In the genomic region with DNA sequence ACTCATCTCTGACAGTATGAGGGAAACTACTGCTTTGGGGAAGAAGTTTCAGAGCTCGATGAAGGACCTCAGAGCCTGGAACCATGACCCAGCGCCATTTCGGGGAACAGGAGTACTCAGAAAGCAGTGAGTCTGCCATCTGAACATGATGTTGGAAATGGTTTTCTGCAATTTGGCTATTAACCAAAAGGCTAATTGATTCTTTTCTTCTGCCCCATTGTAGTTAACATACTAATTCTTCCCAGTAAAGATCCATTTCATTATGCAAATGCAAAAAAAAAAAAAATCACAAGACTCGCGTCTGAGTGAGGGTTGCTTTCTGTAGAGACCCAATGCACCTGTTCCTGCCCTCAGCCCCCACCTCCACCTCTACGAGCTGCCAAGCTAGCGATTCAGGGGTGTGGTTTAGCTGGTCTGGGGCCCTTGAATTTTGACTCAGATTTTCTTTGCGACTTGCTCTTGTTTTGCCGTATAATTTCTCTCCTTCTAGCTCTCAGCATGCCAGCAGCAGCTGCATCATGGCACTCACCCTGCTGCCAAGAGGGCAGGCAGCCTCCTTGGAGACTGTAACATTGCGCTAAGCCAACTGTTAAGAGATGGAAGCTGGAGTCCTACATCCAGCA, we compare ENCODE assay signal across 7 mouse cellular contexts.
A peak's percentile ranks its signal among the peaks of the same experiment; 100 is the strongest.
DNase-seq lines count a peak whose midpoint lies in the region; ATAC-seq and TF ChIP-seq lines count a peak whose summit lies in the region.

No protein-coding gene starts in this region.

- H3K4me1 ChIP-seq in limb, embryonic 14.5 days (ENCODE audit: control insufficient read depth, insufficient read depth, low read length): peaks cover 16% of the 10 kb centered on the region; the same call in 1 of the 2 replicates
- peaks cover 17% of the 10 kb centered on the region; the same call in 1 of the 2 replicates for H3K4me1 ChIP-seq in limb, embryonic 10.5 days
- H3K4me1 ChIP-seq in kidney, adult 2 months (ENCODE audit: control insufficient read depth, insufficient read depth, low read length): peaks cover 2% of the 10 kb centered on the region; the same call in 1 of the 2 replicates

- DNase-seq in limb, embryonic 14.5 days (ENCODE audit: low spot score): no peak
- DNase-seq in limb, embryonic 10.5 days (ENCODE audit: low spot score): no peak
- DNase-seq in cerebellum, adult 18-20 months: peak; percentile 39 to 44
- DNase-seq in gastrocnemius, postnatal 25 days: peak; percentile 54
- peak; percentile 78 for DNase-seq in thymus, postnatal 14 days
- no peak for DNase-seq in spleen, postnatal 36 days (ENCODE audit: low spot score in 2 of 2)
- no peak for DNase-seq in kidney, adult 2 months

- no peaks in the 10 kb centered on the region for H3K27me3 ChIP-seq in limb, embryonic 14.5 days (ENCODE audit: control insufficient read depth, insufficient read depth, low read length)
- H3K27me3 ChIP-seq in limb, embryonic 10.5 days (ENCODE audit: low read depth, poor library complexity, severe bottlenecking): no peaks in the 10 kb centered on the region
- no peaks in the 10 kb centered on the region for H3K27me3 ChIP-seq in kidney, adult 2 months (replicated peaks; ENCODE audit: control insufficient read depth, insufficient read depth, low read length)

- ATAC-seq in limb, embryonic 14.5 days (ENCODE audit: low FRiP score, low read depth): peak; percentile 23; the same call in 1 of the 2 replicates

- 71% methylated on average over 10 of the region's 10 CpGs for WGBS in limb, embryonic 14.5 days
- WGBS in limb, embryonic 10.5 days: 84% methylated on average over 10 of the region's 10 CpGs
- WGBS in kidney, adult 2 months: 73% methylated on average over 10 of the region's 10 CpGs

- TF ChIP-seq CTCF in kidney, adult 2 months (conservative IDR thresholded peaks at IDR 0.05; ENCODE audit: insufficient read depth, insufficient read length, low read depth, low read length): no peak

- no peak for TF ChIP-seq POLR2A in limb, embryonic 14.5 days (IDR thresholded peaks at IDR 0.05; ENCODE audit: borderline replicate concordance, extremely low read depth, insufficient read depth, insufficient read length)
- TF ChIP-seq POLR2A in kidney, adult 2 months (IDR thresholded peaks at IDR 0.05; ENCODE audit: low read depth, low read length): no peak

- H3K4me2 ChIP-seq in limb, embryonic 14.5 days (replicated peaks; ENCODE audit: low read depth, low read length, severe bottlenecking): no peak overlapping the region

- H3K4me3 ChIP-seq in limb, embryonic 14.5 days (replicated peaks; ENCODE audit: low read length): no peak overlapping the region
- H3K4me3 ChIP-seq in limb, embryonic 10.5 days: no peak overlapping the region
- no peak overlapping the region for H3K4me3 ChIP-seq in kidney, adult 2 months (ENCODE audit: insufficient read depth, low read depth, low read length)

- no peaks in the 10 kb centered on the region for H3K9me3 ChIP-seq in limb, embryonic 14.5 days (ENCODE audit: control insufficient read depth, low read length)
- no peaks in the 10 kb centered on the region for H3K9me3 ChIP-seq in limb, embryonic 10.5 days (replicated peaks)

- H3K9ac ChIP-seq in limb, embryonic 14.5 days (ENCODE audit: low read depth, low read length, severe bottlenecking): no peak overlapping the region

- H3K36me3 ChIP-seq in limb, embryonic 14.5 days (ENCODE audit: control insufficient read depth, insufficient read depth, low read length): no peaks in the 10 kb centered on the region
- no peaks in the 10 kb centered on the region for H3K36me3 ChIP-seq in limb, embryonic 10.5 days
- H3K36me3 ChIP-seq in kidney, adult 2 months (ENCODE audit: control insufficient read depth, insufficient read depth, low read length): no peaks in the 10 kb centered on the region

- no peak overlapping the region for H3K27ac ChIP-seq in limb, embryonic 14.5 days (replicated peaks; ENCODE audit: low read depth, low read length)
- no peak overlapping the region for H3K27ac ChIP-seq in limb, embryonic 10.5 days
- H3K27ac ChIP-seq in kidney, adult 2 months (ENCODE audit: insufficient read depth, low read depth, low read length): no peak overlapping the region

Comparison
In these comparisons a context has a peak if more than half of its experiments do, and no peak if none do; other contexts are left out.
1. DNase-seq: peak in cerebellum, adult 18-20 months (2 of 2), gastrocnemius, postnatal 25 days (single experiment) and thymus, postnatal 14 days (single experiment); none in limb, embryonic 14.5 days (single experiment), limb, embryonic 10.5 days (single experiment), spleen, postnatal 36 days (0 of 2) and kidney, adult 2 months (single experiment).